Mouse (Mus musculus) kidney, adult 9 months (tissue): ENCODE measurements around the gene Cep112.
A peak's percentile ranks its signal among the peaks of the same experiment; 100 is the strongest.

ENCODE experiments used
- DNase-seq: peaks from one replicate; pipeline ENCODE4 v3.0.0; 2022

The Cep112 gene

GRCm38 (mm10) chr11:108449811-108450210 is 24.8 kb downstream of the Cep112 start:
- DNase-seq = peak; percentile 64

- no peak for DNase-seq
These were observed 34.6 kb downstream of the Cep112 start for GRCm38 (mm10) chr11:108459599-108459998.

DNA sequence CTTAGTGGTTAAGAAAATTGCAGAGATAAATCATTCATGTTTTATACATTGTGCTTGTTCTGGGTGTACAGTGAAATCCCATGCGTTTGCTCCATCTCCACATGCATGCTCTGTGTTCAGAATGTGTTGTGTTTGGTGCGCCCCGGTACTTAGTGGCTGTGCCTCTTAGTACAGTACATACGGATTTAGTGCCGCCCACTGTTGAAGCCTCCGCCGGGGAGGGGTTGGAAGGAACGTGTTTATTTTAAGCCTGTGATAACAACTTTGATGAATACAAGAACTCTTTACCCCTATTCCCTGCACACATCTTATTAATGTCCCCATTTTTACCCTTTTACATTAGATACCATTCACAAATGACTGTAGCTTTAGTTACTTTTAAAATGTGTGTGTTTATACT is 39.1 kb downstream of the Cep112 start:
- no peak for DNase-seq

DNA sequence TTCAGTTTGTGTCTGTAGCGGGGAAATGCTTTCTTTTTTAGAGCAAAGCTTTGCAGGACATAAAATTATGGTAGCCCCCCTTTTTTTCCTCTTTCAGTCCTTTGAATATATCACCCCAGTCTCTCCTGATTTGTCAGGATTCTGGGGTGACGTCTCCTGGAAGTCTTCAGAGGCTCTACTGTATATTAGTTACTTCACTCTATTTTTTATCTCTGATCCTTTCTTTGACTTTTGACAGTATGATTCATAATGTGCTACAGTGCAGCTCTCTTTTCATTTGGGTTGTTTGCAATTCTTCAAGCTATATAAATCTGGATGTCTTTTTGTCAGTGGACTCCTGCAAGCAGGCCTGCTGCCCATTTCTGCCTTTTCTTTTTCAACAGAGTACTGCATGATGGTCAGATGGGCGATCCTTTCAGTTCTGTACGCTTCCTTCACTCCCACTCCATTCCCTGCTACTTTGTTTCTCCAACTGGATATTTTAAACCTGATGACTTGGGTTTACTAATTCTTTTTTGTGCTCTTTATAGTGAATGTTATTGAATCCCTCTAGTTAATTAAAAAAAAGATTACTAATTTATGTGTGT is 39.8 kb downstream of the Cep112 start:
- no peak for DNase-seq

- peak; percentile 59 for DNase-seq
These were observed 50.7 kb downstream of the Cep112 start for GRCm38 (mm10) chr11:108475738-108476137.

DNA sequence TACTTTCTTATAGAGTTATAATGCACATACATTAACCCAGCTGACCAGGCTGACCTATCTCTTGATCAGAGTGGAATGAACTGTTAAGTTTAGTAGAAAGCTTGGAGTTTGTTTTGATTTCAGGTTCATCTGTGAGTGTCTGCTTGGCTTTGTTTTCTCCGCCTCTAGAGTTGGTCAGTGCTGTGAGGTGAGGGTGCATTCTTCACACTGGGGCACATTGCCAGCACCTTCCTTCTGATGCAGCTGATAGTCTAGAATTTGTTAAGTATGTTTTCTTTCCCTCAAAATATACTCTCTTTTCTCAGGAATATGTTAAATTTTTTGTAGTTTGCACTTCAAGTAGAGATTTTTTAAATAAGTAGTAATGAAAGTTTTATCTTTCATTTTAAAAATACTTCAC is 51.2 kb downstream of the Cep112 start:
- peak; percentile 19 for DNase-seq

DNA sequence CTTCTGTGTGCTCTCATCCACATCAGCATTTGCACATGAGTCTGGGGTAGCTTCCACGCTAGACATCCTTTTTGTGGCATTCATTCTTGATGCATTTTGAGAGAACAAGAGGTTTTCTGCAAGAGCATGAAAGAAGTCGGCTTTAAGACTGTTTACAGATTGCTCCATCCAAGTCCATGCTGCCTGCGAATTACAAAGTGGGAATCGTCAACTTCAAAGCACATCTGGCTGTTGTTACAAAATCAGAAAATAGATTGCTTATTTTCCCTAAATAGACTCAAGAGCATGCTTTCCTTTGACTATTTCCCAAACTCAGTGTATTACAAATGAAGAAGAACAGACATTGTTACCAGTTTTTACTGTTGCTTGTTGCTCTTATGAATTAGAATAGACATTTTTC is 59.0 kb downstream of the Cep112 start:
- no peak for DNase-seq

DNA sequence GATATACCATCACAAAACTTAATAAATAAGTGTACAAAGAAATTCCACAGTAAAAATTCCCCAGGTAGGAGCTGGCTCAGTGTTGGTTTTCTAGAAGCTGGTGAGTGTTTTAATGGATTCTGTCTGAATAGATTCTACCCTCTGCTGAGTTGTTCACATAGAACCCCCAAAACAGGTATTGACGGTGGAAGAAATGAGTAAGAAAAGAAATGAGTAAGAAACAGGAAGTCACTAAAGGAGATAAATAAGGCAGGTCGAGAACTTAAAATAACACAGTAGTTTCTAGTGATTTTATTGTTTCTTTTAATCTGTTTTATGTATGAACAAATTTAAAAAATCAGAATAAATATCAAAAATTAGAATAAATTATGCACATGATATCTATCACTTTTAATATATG is 63.3 kb downstream of the Cep112 start:
- DNase-seq = no peak

DNA sequence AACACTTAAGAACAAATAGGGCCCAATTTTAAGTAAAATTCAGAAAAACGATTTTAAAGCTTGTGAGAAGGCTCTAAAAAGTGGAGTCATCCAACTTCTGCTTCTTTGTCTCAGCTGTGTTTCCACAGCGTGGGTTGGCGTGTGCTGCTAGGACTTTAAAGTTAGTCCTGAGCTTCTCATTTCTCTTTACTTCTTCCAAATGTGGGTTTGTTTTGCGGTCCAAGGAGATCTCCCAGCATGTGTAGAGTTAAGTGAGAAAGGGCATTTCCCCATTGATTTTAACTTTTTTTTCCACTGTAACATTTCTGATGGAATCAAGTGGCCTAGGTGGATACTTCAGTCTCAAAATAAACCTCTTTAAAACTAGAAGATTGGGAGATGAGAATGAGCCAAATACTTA is 64.9 kb downstream of the Cep112 start:
- DNase-seq = no peak

DNA sequence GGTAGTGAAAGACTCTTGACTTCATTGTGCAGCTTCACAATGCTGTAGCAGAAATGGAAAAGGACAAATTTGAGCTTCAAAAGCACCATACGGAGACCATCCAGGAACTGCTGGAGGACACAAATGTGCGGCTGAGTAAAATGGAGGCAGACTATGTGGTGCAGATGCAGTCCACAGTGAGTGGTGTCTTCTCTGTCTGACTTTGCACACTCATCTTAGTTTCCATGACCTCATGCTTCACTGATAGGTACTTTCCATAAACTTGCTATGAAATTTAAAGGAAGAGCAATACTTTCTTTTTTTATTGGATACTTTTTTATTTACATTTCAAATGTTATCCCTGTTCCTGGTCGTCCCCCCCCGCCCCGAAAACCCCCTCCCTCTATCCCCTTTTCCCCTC is 83.2 kb downstream of the Cep112 start:
- DNase-seq = no peak

- DNase-seq = peak; percentile 5
These were observed 102.9 kb downstream of the Cep112 start for GRCm38 (mm10) chr11:108527725-108528363.

DNA sequence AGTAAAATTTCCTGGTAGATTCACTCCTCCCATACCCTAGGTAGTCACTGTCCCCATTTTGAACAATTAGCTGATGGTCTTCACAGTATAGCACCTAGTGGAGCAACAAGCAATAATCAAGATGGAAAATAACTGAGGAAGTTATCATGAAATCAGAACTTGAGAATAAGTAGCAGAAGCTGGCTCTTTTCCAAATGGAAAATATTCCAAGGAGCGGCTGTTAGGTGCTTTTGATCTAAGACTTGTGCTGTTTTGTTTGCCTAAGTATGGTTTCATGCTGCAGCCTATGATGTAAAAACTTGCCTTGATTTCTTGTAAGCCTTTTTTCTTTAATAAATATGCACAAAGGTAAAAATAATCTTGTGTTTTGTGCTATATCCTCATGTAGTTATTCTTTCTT is 107.9 kb downstream of the Cep112 start:
- DNase-seq = peak; percentile 4

DNA sequence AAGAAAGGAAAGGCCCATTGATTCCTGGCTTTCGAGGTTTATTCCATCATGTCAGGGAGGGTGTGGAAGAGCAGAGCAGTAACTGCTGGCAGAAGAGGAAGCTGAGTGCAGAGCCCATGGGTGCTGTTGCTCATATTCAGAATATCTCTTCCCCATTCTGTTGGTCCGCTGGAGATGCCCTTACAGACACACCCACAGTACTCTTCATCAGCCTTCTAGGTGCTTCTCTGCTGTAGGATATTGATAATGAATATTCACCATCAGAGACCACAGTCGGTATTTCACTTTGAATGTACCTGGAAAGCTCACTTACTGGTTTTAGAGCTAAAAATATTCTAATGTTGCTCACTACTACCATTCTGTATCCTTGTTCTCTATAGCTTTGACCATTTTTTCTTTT is 109.0 kb downstream of the Cep112 start:
- no peak for DNase-seq

DNA sequence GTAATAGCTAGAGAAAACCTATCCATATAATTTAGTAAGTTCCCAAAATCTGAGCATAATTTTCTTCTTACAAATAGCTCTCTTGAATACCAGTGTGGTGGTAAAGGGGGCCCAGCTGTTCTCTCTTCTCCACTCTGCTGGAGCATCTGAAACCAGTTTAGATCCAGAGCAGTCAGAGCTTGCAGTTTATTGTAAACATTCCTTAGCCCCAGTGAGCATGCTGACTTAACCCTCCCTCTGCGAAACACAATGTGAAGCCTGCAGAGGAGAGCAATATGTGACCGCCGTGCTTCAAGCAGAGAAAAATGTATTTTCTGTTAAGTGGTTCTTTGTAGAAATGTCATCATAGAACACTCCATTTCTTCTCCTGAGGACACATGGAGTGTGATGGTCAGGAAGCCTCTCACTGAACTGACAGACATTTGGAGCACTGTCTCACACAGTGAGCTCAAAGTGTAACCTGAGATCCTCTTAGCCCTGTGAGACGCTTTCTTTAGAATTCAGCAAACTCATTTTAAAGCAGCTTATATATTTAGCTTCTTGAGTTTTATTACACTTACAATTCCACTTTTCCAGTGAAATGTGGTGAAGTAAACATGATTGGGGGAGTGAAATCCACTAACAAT is 128.1 kb downstream of the Cep112 start:
- DNase-seq = no peak

DNA sequence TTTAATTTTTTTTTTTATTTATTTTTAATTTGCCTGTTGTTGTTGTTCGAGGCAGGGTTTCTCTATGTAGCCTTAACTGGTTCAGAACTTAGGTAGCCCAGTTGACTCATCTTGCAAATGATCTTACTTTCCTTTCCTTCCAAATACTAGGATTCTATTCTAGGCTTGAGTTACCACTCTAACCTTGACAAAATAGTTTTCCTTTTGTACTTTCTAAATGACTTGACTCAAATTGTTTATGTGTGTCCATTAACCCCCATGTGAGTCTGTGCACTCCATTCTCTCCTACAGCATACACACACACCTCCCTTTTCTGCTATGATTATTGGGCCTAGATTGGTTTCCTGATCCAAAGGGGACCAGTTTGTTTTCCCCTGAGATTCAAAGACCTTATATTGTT is 128.9 kb downstream of the Cep112 start:
- DNase-seq = no peak

- no peak for DNase-seq
These were observed 133.6 kb downstream of the Cep112 start for GRCm38 (mm10) chr11:108558544-108558943.

GRCm38 (mm10) chr11:108559506-108559905 is 134.5 kb downstream of the Cep112 start:
- no peak for DNase-seq

DNA sequence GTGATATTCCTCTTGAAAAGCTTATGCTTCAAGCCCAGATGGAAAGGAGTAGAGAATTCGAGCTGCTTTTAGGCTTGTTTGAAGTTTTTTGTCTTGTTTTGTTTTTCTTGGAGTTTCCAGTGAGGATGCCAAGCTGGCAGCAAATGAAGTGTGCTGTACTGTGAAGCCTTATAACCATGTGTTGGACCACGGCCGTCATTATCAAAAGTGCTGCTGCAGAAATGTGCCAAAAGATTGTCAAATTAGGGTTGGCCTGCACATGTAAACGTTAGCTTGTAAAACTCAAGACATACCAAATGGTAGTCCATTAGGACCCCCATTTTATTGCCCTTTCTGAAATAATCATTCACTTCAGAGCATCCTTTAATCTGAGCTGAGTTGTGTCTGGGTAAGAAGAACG is 137.1 kb downstream of the Cep112 start:
- no peak for DNase-seq

DNA sequence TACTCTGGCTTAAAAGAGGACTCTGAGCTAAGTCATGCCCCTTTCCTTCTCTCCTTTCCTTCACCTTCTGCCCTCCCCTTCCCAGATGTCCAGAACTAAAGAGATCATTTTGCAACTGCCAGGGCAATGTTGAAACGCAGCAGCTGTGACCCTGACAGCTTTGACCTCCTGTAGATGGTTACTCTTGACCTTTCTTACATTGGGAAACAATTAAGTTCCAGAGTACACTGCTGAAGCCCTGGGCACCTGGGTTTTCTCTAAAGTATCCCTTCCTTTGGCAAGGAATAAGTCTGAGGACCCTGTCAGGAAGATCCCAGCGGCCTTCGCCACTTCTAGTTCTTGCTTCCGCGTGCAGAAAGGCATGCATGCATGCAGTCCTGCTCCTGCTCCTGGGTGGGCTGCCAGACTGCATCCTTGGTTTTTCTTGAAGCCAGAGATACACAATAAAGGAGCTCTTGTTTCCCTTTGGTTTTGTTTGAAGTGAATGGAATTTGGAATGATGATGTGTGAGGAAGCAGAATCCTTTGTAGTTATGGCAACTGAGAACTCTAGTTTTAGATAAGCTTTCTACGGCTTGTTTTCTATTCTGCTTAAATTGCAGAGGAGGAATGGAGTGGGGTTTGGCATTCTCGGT is 161.7 kb downstream of the Cep112 start:
- no peak for DNase-seq

DNA sequence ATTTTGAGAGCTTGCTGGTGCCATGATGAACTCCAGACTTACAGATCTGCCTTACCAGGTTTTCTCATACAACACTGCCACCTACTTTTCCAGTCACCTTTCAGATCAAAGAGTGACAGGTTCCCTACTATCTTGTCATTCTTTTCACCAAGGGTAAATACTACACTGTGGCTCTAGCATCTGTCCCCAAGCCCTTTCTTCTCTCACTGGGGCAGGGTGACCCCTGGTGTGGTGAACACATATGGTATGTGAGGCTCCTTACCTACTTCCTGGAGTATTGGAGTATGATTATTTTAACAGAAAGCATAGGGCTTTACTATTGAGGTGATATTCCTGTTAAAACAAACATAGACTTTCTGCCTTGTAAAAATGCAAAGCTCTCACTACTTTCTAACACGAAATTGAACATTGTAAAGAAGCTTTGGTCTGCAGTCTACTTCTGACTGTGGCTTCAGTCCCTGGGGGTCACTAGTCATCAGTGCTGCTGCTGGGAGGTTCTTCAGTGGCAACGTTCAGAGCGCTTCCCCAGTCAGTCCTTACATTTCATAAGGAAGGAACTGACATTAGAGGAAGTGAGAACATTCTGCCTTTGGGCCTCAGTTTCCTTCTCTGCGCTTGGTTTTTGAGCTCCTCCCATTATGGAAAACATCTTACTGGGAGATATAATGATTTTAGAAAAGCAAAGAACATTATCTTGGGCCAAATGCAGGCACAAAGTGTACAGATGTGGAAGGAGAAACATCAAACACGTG is 168.4 kb downstream of the Cep112 start:
- DNase-seq = no peak

- DNase-seq = no peak
These were observed 169.1 kb downstream of the Cep112 start for GRCm38 (mm10) chr11:108593959-108594579.

DNA sequence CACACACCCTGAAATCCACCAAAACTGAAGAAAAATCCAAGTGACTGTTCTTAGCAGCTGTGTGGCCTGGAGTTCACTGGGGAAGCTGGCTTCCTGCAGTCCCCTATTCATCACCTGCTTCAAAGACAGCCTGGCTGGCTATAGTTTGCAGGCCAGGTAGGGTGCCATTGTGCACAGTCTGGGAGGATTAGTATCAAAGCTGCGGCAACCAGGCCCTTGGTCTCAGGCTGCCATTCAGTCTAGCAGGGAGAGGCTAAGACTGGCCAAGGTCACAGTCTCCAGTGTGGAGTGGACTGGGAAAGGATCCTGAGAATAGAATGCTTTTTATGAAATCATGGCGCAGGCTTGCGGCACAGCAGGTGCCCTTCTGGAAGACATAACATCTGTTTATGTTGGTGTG is 180.3 kb downstream of the Cep112 start:
- DNase-seq = no peak

GRCm38 (mm10) chr11:108606036-108606435 is 181.0 kb downstream of the Cep112 start:
- DNase-seq = no peak
